Comparison of ENCODE assay signal across 10 mouse cellular contexts in genomic region chr6:48954946-48955345, GRCm38 (mm10). TPM values are rescaled to one million over a fixed set of nuclear protein-coding genes. Genes with fewer than 3 reads are reported as not detected.
DNase-seq lines count a peak whose midpoint lies in the region; ATAC-seq and TF ChIP-seq lines count a peak whose summit lies in the region.
"Had no signal": no experiment of that assay in that cellular context is flagged by ENCODE, and none has a peak within 500 bp of the region (broad histone marks: within the 10 kb centered on the region; RNA-seq: fewer than 3 reads in every experiment).

No protein-coding gene starts in this region.

- no peaks in the 10 kb centered on the region for H3K4me1 ChIP-seq in embryonic facial prominence, embryonic 14.5 days (ENCODE audit: control insufficient read depth, insufficient read depth, low read length)
- no peaks in the 10 kb centered on the region for H3K4me1 ChIP-seq in kidney, adult 2 months (ENCODE audit: control insufficient read depth, insufficient read depth, low read length)
- no peaks in the 10 kb centered on the region for H3K4me1 ChIP-seq in neural tube, embryonic 11.5 days (ENCODE audit: control insufficient read depth, insufficient read depth, low read length)
- H3K4me1 ChIP-seq: heart, embryonic 13.5 days; neural tube, embryonic 13.5 days had no signal

- no peak overlapping the region for H3K9ac ChIP-seq in embryonic facial prominence, embryonic 14.5 days (ENCODE audit: low read depth, low read length)
- H3K9ac ChIP-seq in neural tube, embryonic 11.5 days (ENCODE audit: low read length), result no peak overlapping the region
- H3K9ac ChIP-seq: heart, embryonic 13.5 days; neural tube, embryonic 13.5 days had no signal

- TF ChIP-seq CTCF in kidney, adult 2 months (conservative IDR thresholded peaks at IDR 0.05; ENCODE audit: insufficient read depth, insufficient read length, low read depth, low read length), result peak; percentile 73

- no peaks in the 10 kb centered on the region for H3K9me3 ChIP-seq in embryonic facial prominence, embryonic 14.5 days (ENCODE audit: control insufficient read depth, low read length)
- H3K9me3 ChIP-seq in neural tube, embryonic 11.5 days (ENCODE audit: control insufficient read depth, low read length), result no peaks in the 10 kb centered on the region
- H3K9me3 ChIP-seq: heart, embryonic 13.5 days; neural tube, embryonic 13.5 days had no signal

- WGBS in embryonic facial prominence, embryonic 14.5 days, result 40% methylated on average over 1 of the region's 1 CpGs
- WGBS in kidney, adult 2 months, result 44% methylated on average over 1 of the region's 1 CpGs
- 41% methylated on average over 1 of the region's 1 CpGs for WGBS in neural tube, embryonic 11.5 days

- no peak overlapping the region for H3K4me2 ChIP-seq in embryonic facial prominence, embryonic 14.5 days (ENCODE audit: low read depth, low read length)
- no peak overlapping the region for H3K4me2 ChIP-seq in neural tube, embryonic 11.5 days (ENCODE audit: low read depth)
- H3K4me2 ChIP-seq: heart, embryonic 13.5 days; neural tube, embryonic 13.5 days had no signal

- intact Hi-C loops in gastrocnemius, postnatal 36 days (cut with DNase I), result loop anchor here (5.0 kb wide), 1 partner anchor 138 kb away; no protein-coding TSS in a partner anchor
- intact Hi-C loops in left cerebral cortex, postnatal 14 days (cut with DNase I), result loop anchor here (5.0 kb wide), 3 partner anchors 93 to 308 kb away; partner anchors contain the start of gene Gimap8

- ATAC-seq in embryonic facial prominence, embryonic 14.5 days (ENCODE audit: low read depth), result peak; percentile 50; the same call in 1 of the 2 replicates
- no peak for ATAC-seq in neural tube, embryonic 11.5 days (ENCODE audit: insufficient read depth, low FRiP score, low TSS enrichment)

- no peak overlapping the region for H3K4me3 ChIP-seq in embryonic facial prominence, embryonic 14.5 days (ENCODE audit: low read depth, low read length)
- no peak overlapping the region for H3K4me3 ChIP-seq in kidney, adult 2 months (ENCODE audit: insufficient read depth, low read depth, low read length)
- no peak overlapping the region for H3K4me3 ChIP-seq in neural tube, embryonic 11.5 days (ENCODE audit: low read depth, low read length)
- H3K4me3 ChIP-seq: heart, embryonic 13.5 days; neural tube, embryonic 13.5 days had no signal

- no peak for TF ChIP-seq POLR2A in kidney, adult 2 months (IDR thresholded peaks at IDR 0.05; ENCODE audit: low read depth, low read length)

- peak; percentile 30 for DNase-seq in gastrocnemius, adult 18-20 months (ENCODE audit: low spot score)
- no peak for DNase-seq in gastrocnemius, postnatal 36 days
- DNase-seq in ZHBTc4 (ENCODE audit: low read depth, low spot score), result peak; percentile 42
- peak; percentile 66 for DNase-seq in embryonic facial prominence, embryonic 14.5 days (ENCODE audit: low spot score)
- peak; percentile 87 for DNase-seq in kidney, adult 2 months
- peak; percentile 60 to 67 for DNase-seq in left cerebral cortex, postnatal 14 days (ENCODE audit: low spot score in 2 of 2)
- peak; percentile 38 for DNase-seq in neural tube, embryonic 11.5 days (ENCODE audit: low spot score)
- DNase-seq in urinary bladder, postnatal 36 days (ENCODE audit: low spot score in 2 of 2), result peak; percentile 43

- H3K27ac ChIP-seq in embryonic facial prominence, embryonic 14.5 days (replicated peaks; ENCODE audit: low read depth, low read length), result no peak overlapping the region
- no peak overlapping the region for H3K27ac ChIP-seq in kidney, adult 2 months (ENCODE audit: insufficient read depth, low read depth, low read length)
- H3K27ac ChIP-seq in neural tube, embryonic 11.5 days (ENCODE audit: low read depth, low read length), result no peak overlapping the region
- H3K27ac ChIP-seq: heart, embryonic 13.5 days; neural tube, embryonic 13.5 days had no signal

- no peaks in the 10 kb centered on the region for H3K36me3 ChIP-seq in embryonic facial prominence, embryonic 14.5 days (ENCODE audit: control insufficient read depth, insufficient read depth, low read length)
- H3K36me3 ChIP-seq in kidney, adult 2 months (ENCODE audit: control insufficient read depth, insufficient read depth, low read length), result no peaks in the 10 kb centered on the region
- H3K36me3 ChIP-seq in neural tube, embryonic 11.5 days (ENCODE audit: control insufficient read depth, insufficient read depth, low read length), result no peaks in the 10 kb centered on the region
- H3K36me3 ChIP-seq: heart, embryonic 13.5 days; neural tube, embryonic 13.5 days had no signal

- H3K27me3 ChIP-seq in embryonic facial prominence, embryonic 14.5 days (replicated peaks; ENCODE audit: control insufficient read depth, insufficient read depth, low read length), result no peaks in the 10 kb centered on the region
- H3K27me3 ChIP-seq in kidney, adult 2 months (replicated peaks; ENCODE audit: control insufficient read depth, insufficient read depth, low read length), result no peaks in the 10 kb centered on the region
- no peaks in the 10 kb centered on the region for H3K27me3 ChIP-seq in neural tube, embryonic 11.5 days (ENCODE audit: control insufficient read depth, insufficient read depth, low read length)
- H3K27me3 ChIP-seq: heart, embryonic 13.5 days; neural tube, embryonic 13.5 days had no signal

RNA-seq across cellular contexts. Expression of gene Doxl2, which starts 19.8 kb away (rescaled TPM):
- not detected for total RNA-seq in gastrocnemius, adult 18-20 months (2021)
- not detected for total RNA-seq in gastrocnemius, postnatal 36 days (2021)
- not detected in 2 replicates for polyA plus RNA-seq in embryonic facial prominence, embryonic 14.5 days (2014; fragmentation: Nextera tagmentation; extraction: Ambion mirVana)
- polyA plus RNA-seq in kidney, adult 2 months (2012; rRNA removed), result not detected in 2 replicates
- total RNA-seq in left cerebral cortex, postnatal 14 days (2021), result not detected
- not detected in 2 replicates for polyA plus RNA-seq in neural tube, embryonic 11.5 days (2014; fragmentation: Nextera tagmentation; extraction: Ambion mirVana)
- polyA plus RNA-seq: heart, embryonic 13.5 days; neural tube, embryonic 13.5 days had no signal

RNA-seq across cellular contexts. Expression of gene 1600015I10Rik, which starts 25.3 kb away (rescaled TPM):
- total RNA-seq in gastrocnemius, adult 18-20 months (2021), result not detected
- total RNA-seq in gastrocnemius, postnatal 36 days (2021), result not detected
- polyA plus RNA-seq in embryonic facial prominence, embryonic 14.5 days (2014; fragmentation: Nextera tagmentation; extraction: Ambion mirVana), result not detected in 2 replicates
- not detected in 2 replicates for polyA plus RNA-seq in kidney, adult 2 months (2012; rRNA removed)
- not detected for total RNA-seq in left cerebral cortex, postnatal 14 days (2021)
- not detected in 2 replicates for polyA plus RNA-seq in neural tube, embryonic 11.5 days (2014; fragmentation: Nextera tagmentation; extraction: Ambion mirVana)
- polyA plus RNA-seq: heart, embryonic 13.5 days; neural tube, embryonic 13.5 days had no signal

RNA-seq across cellular contexts. Expression of gene Svs1, which starts 31.7 kb away (rescaled TPM):
- not detected for total RNA-seq in gastrocnemius, adult 18-20 months (2021)
- not detected for total RNA-seq in gastrocnemius, postnatal 36 days (2021)
- not detected in 2 replicates for polyA plus RNA-seq in embryonic facial prominence, embryonic 14.5 days (2014; fragmentation: Nextera tagmentation; extraction: Ambion mirVana)
- polyA plus RNA-seq in kidney, adult 2 months (2012; rRNA removed), result 0.05 TPM in 1 of 2 replicates, not detected in the other
- total RNA-seq in left cerebral cortex, postnatal 14 days (2021), result not detected
- polyA plus RNA-seq in neural tube, embryonic 11.5 days (2014; fragmentation: Nextera tagmentation; extraction: Ambion mirVana), result not detected in 2 replicates
- polyA plus RNA-seq: heart, embryonic 13.5 days; neural tube, embryonic 13.5 days had no signal

Comparison
In these comparisons a context has a peak if more than half of its experiments do, and no peak if none do; other contexts are left out.
1. DNase-seq: peak in gastrocnemius, adult 18-20 months (single experiment), ZHBTc4 (single experiment), embryonic facial prominence, embryonic 14.5 days (single experiment), kidney, adult 2 months (single experiment), left cerebral cortex, postnatal 14 days (2 of 2), neural tube, embryonic 11.5 days (single experiment) and urinary bladder, postnatal 36 days (2 of 2); none in gastrocnemius, postnatal 36 days (0 of 2).